Mouse (Mus musculus) ES-E14 (cell line): ENCODE results near the gene Hist1h2aa.

Experiments
- CHD2 ChIP-seq: IDR thresholded peaks from 2 replicates; pipeline ENCODE4 v1.6.1; 2014; ENCODE audit warnings: mild to moderate bottlenecking, low read depth, low read length, inconsistent platforms
- MAFK ChIP-seq: IDR thresholded peaks from 2 replicates; pipeline ENCODE4 v1.6.1; 2014; ENCODE audit warnings: mild to moderate bottlenecking, low read depth, low read length, inconsistent platforms; ENCODE audit not compliant: insufficient read depth
- ZNF384 ChIP-seq: IDR thresholded peaks from 2 replicates; pipeline ENCODE4 v1.6.1; 2012; ENCODE audit warnings: low read depth, low read length, inconsistent platforms

DNA sequence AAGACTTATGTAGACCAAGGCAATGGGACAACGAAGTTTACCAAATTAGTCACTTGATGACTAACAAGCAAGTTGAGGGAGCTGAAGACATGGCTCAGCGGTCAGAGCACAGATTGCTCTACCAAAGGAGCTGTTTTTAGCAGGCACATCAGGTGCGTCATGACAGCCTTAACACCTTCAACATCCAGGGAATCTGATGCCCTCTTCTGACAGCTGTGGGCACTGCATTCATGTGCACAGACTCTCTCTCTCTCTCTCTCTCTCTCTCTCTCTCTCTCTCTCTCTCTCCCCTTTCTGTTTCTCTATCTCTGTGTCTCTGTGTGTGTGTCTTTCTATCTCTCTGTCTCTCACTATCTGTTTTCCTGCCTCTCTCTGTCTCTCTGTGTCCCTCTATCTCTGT, 16.7 kb downstream of the Hist1h2aa start:
- no peak for TF ChIP-seq CHD2
- TF ChIP-seq ZNF384 = no peak
- TF ChIP-seq MAFK = no peak
